Comparison of ENCODE assay signal across 14 mouse cellular contexts in the genomic region with DNA sequence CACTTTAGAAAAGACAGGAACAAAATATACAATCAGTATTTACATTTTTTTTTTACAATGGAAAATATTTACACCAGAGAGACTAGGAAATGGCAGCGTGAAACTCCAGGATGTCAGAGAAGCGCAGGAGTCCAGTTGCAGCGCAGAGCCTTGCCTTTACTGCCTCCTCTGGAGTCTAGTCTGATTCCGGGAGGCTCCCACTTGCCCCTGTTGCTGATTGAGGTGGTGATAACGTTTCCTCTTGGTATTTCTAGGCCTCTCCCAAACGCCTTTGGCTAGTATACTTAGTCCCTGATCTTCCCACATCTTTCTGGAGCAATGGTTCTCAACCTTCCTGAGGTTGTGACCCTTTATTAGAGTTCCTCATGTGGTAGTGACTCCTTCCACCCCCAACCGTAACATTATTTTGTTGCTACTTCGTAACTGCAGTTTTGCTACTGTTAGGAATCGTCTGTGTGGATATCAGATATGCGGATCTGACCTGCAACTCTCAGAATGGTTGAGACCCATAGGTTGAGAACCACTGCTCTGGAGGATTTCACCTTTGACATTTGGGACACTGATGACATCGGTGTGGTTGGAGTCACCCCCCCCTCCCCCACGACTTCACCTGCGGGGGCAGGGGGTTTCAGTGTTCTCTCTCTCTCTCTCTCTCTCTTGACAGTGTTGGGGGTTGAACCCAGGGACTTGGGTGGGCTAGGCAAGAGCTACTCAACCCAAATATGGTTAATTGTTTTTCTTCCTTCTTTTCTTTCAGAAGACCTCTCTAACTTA. TPM values are rescaled to one million over a fixed set of nuclear protein-coding genes. Genes with fewer than 3 reads are reported as not detected.
DNase-seq lines count a peak whose midpoint lies in the region; ATAC-seq lines count a peak whose summit lies in the region.
"Had no signal": no experiment of that assay in that cellular context is flagged by ENCODE, and none has a peak within 500 bp of the region (broad histone marks: within the 10 kb centered on the region; RNA-seq: fewer than 3 reads in every experiment).

No protein-coding gene starts in this region.

- no peak overlapping the region for H3K9ac ChIP-seq in heart, embryonic 11.5 days (ENCODE audit: low read depth, low read length)
- no peak overlapping the region for H3K9ac ChIP-seq in midbrain, embryonic 11.5 days (ENCODE audit: low read length)
- H3K9ac ChIP-seq in midbrain, embryonic 15.5 days, result no peak overlapping the region
- H3K9ac ChIP-seq in embryonic facial prominence, embryonic 14.5 days (ENCODE audit: low read depth, low read length), result no peak overlapping the region
- no peak overlapping the region for H3K9ac ChIP-seq in limb, embryonic 15.5 days
- H3K9ac ChIP-seq: neural tube, embryonic 12.5 days had no signal

- no peaks in the 10 kb centered on the region for H3K36me3 ChIP-seq in heart, embryonic 11.5 days (ENCODE audit: control insufficient read depth, insufficient read depth, low read length)
- no peaks in the 10 kb centered on the region for H3K36me3 ChIP-seq in midbrain, embryonic 11.5 days (ENCODE audit: control insufficient read depth, insufficient read depth, low read length)
- no peaks in the 10 kb centered on the region for H3K36me3 ChIP-seq in midbrain, embryonic 15.5 days (replicated peaks)
- no peaks in the 10 kb centered on the region for H3K36me3 ChIP-seq in embryonic facial prominence, embryonic 14.5 days (ENCODE audit: control insufficient read depth, insufficient read depth, low read length)
- no peaks in the 10 kb centered on the region for H3K36me3 ChIP-seq in limb, embryonic 15.5 days
- H3K36me3 ChIP-seq: neural tube, embryonic 12.5 days had no signal

- no peak overlapping the region for H3K27ac ChIP-seq in heart, embryonic 11.5 days (ENCODE audit: low read depth, low read length)
- H3K27ac ChIP-seq in midbrain, embryonic 11.5 days (ENCODE audit: low read depth, low read length), result no peak overlapping the region
- H3K27ac ChIP-seq in midbrain, embryonic 15.5 days, result no peak overlapping the region
- peak overlapping the region; percentile 71 for H3K27ac ChIP-seq in embryonic facial prominence, embryonic 14.5 days (replicated peaks; ENCODE audit: low read depth, low read length)
- H3K27ac ChIP-seq in limb, embryonic 15.5 days, result peak overlapping the region; percentile 47
- H3K27ac ChIP-seq: neural tube, embryonic 12.5 days had no signal

- no peak overlapping the region for H3K4me3 ChIP-seq in heart, embryonic 11.5 days (ENCODE audit: low read depth, low read length)
- no peak overlapping the region for H3K4me3 ChIP-seq in midbrain, embryonic 11.5 days (ENCODE audit: low read depth, low read length)
- H3K4me3 ChIP-seq in midbrain, embryonic 15.5 days, result no peak overlapping the region
- no peak overlapping the region for H3K4me3 ChIP-seq in embryonic facial prominence, embryonic 14.5 days (ENCODE audit: low read depth, low read length)
- H3K4me3 ChIP-seq in limb, embryonic 15.5 days, result no peak overlapping the region
- H3K4me3 ChIP-seq: megakaryocyte, embryonic 14.5 days; neural tube, embryonic 12.5 days had no signal

- no peaks in the 10 kb centered on the region for H3K27me3 ChIP-seq in heart, embryonic 11.5 days (ENCODE audit: control insufficient read depth, insufficient read depth, low read length)
- H3K27me3 ChIP-seq in midbrain, embryonic 11.5 days (ENCODE audit: control insufficient read depth, insufficient read depth, low read length), result no peaks in the 10 kb centered on the region
- H3K27me3 ChIP-seq in midbrain, embryonic 15.5 days (replicated peaks), result no peaks in the 10 kb centered on the region
- H3K27me3 ChIP-seq in embryonic facial prominence, embryonic 14.5 days (replicated peaks; ENCODE audit: control insufficient read depth, insufficient read depth, low read length), result no peaks in the 10 kb centered on the region
- H3K27me3 ChIP-seq in limb, embryonic 15.5 days, result no peaks in the 10 kb centered on the region
- H3K27me3 ChIP-seq: neural tube, embryonic 12.5 days had no signal

- no peak overlapping the region for H3K4me2 ChIP-seq in heart, embryonic 11.5 days
- H3K4me2 ChIP-seq in midbrain, embryonic 11.5 days, result no peak overlapping the region
- H3K4me2 ChIP-seq in midbrain, embryonic 15.5 days, result no peak overlapping the region
- no peak overlapping the region for H3K4me2 ChIP-seq in embryonic facial prominence, embryonic 14.5 days (ENCODE audit: low read depth, low read length)
- no peak overlapping the region for H3K4me2 ChIP-seq in limb, embryonic 15.5 days
- H3K4me2 ChIP-seq: neural tube, embryonic 12.5 days had no signal

- peak; percentile 69 for DNase-seq in heart, adult 11 months
- DNase-seq in midbrain, embryonic 11.5 days (ENCODE audit: low spot score, missing footprints), result peak; percentile 84
- DNase-seq in embryonic facial prominence, embryonic 14.5 days (ENCODE audit: low spot score), result peak; percentile 43
- no peak for DNase-seq in cerebellum, postnatal 14 days
- DNase-seq in lung, postnatal 25 days (ENCODE audit: low spot score), result no peak
- DNase-seq: cerebellum, adult 11 months; left cerebral cortex, postnatal 4 days; right cerebral cortex, postnatal 14 days; thymus, postnatal 36 days had no signal

- 58% methylated on average over 13 of the region's 13 CpGs for WGBS in heart, embryonic 11.5 days (ENCODE audit: insufficient replicate concordance)
- 72% methylated on average over 13 of the region's 13 CpGs for WGBS in midbrain, embryonic 11.5 days
- WGBS in midbrain, embryonic 15.5 days, result 80% methylated on average over 13 of the region's 13 CpGs
- WGBS in embryonic facial prominence, embryonic 14.5 days, result 24% methylated on average over 13 of the region's 13 CpGs
- WGBS in limb, embryonic 15.5 days, result 48% methylated on average over 13 of the region's 13 CpGs

- no peak for ATAC-seq in heart, embryonic 11.5 days (replicated peaks; ENCODE audit: insufficient number of reproducible peaks, low FRiP score, low TSS enrichment)
- no peak for ATAC-seq in midbrain, embryonic 11.5 days (ENCODE audit: low FRiP score)
- no peak for ATAC-seq in midbrain, embryonic 15.5 days (replicated peaks)
- ATAC-seq in embryonic facial prominence, embryonic 14.5 days (ENCODE audit: low read depth), result no peak
- no peak for ATAC-seq in limb, embryonic 15.5 days (ENCODE audit: insufficient number of reproducible peaks, low FRiP score, low TSS enrichment, low read depth)

- peaks cover 12% of the 10 kb centered on the region for H3K4me1 ChIP-seq in heart, embryonic 11.5 days (ENCODE audit: control insufficient read depth, insufficient read depth, low read length)
- peaks cover 14% of the 10 kb centered on the region for H3K4me1 ChIP-seq in midbrain, embryonic 11.5 days (ENCODE audit: control insufficient read depth, insufficient read depth, low read length)
- peaks cover 10% of the 10 kb centered on the region for H3K4me1 ChIP-seq in midbrain, embryonic 15.5 days
- H3K4me1 ChIP-seq in embryonic facial prominence, embryonic 14.5 days (ENCODE audit: control insufficient read depth, insufficient read depth, low read length), result peaks cover 59% of the 10 kb centered on the region
- peaks cover 45% of the 10 kb centered on the region for H3K4me1 ChIP-seq in limb, embryonic 15.5 days
- H3K4me1 ChIP-seq: megakaryocyte, embryonic 14.5 days had no signal

- no peaks in the 10 kb centered on the region for H3K9me3 ChIP-seq in heart, embryonic 11.5 days (replicated peaks; ENCODE audit: control insufficient read depth, low read length)
- no peaks in the 10 kb centered on the region for H3K9me3 ChIP-seq in midbrain, embryonic 11.5 days (ENCODE audit: control insufficient read depth, low read length)
- no peaks in the 10 kb centered on the region for H3K9me3 ChIP-seq in midbrain, embryonic 15.5 days
- H3K9me3 ChIP-seq in embryonic facial prominence, embryonic 14.5 days (ENCODE audit: control insufficient read depth, low read length), result no peaks in the 10 kb centered on the region
- no peaks in the 10 kb centered on the region for H3K9me3 ChIP-seq in limb, embryonic 15.5 days
- H3K9me3 ChIP-seq: megakaryocyte, embryonic 14.5 days; neural tube, embryonic 12.5 days had no signal

RNA-seq across cellular contexts. Expression of a gene that starts 42.2 kb away (rescaled TPM):
- 57.9 and 62.0 TPM in 2 replicates for polyA plus RNA-seq in heart, embryonic 11.5 days (2014; fragmentation: Nextera tagmentation; extraction: Ambion mirVana)
- polyA plus RNA-seq in midbrain, embryonic 11.5 days (2014; fragmentation: Nextera tagmentation; extraction: Ambion mirVana), result 272 and 287 TPM in 2 replicates
- polyA plus RNA-seq in midbrain, embryonic 15.5 days (2015; fragmentation: Nextera tagmentation; extraction: Ambion mirVana), result 307 and 327 TPM in 2 replicates
- polyA plus RNA-seq in embryonic facial prominence, embryonic 14.5 days (2014; fragmentation: Nextera tagmentation; extraction: Ambion mirVana), result 87.2 and 110 TPM in 2 replicates
- 127 and 144 TPM in 2 replicates for polyA plus RNA-seq in limb, embryonic 15.5 days (2015; fragmentation: Nextera tagmentation; extraction: Ambion mirVana)

Comparison
In these comparisons a context has a peak if more than half of its experiments do, and no peak if none do; other contexts are left out.
1. DNase-seq: peak in heart, adult 11 months (single experiment), midbrain, embryonic 11.5 days (single experiment) and embryonic facial prominence, embryonic 14.5 days (single experiment); none in cerebellum, postnatal 14 days (0 of 2) and lung, postnatal 25 days (single experiment).
2. H3K27ac ChIP-seq: peak in embryonic facial prominence, embryonic 14.5 days (single experiment) and limb, embryonic 15.5 days (single experiment); none in heart, embryonic 11.5 days (single experiment), midbrain, embryonic 11.5 days (single experiment) and midbrain, embryonic 15.5 days (single experiment).